Mouse (Mus musculus) hindbrain, embryonic 16.5 days (tissue): Measurements from ENCODE around the gene Kif1bp. TPM values are rescaled to one million over a fixed set of nuclear protein-coding genes. Genes with fewer than 3 reads are reported as not detected.
"Not testable (repeated sequence)": the region's sequence is repeated elsewhere in the genome, so short reads cannot be mapped to it uniquely, and the experiment has no call there.

Source experiments
- ATAC-seq: fragments of 200-750 bp; cut with Nextera tagmentation; 2 replicates; pipeline ENCODE4 v1.8.0; 2017; ENCODE audit warnings: moderate TSS enrichment, moderate library complexity
- H3K27ac ChIP-seq: fragments of 300-500 bp; sonication (generic); 2 replicates; pipeline ENCODE4 v1.5.1; 2014; ENCODE audit warnings: low read depth, mild to moderate bottlenecking, control low read depth, low read length, moderate library complexity
- H3K27me3 ChIP-seq: fragments of 300-500 bp; sonication (generic); replicated peaks from 2 replicates; pipeline ENCODE4 v1.6.1; 2014; ENCODE audit warnings: low read length; ENCODE audit not compliant: control insufficient read depth, insufficient read depth
- H3K36me3 ChIP-seq: fragments of 300-500 bp; sonication (generic); 2 replicates; pipeline ENCODE4 v1.6.1; 2014; ENCODE audit warnings: mild to moderate bottlenecking, low read length, moderate library complexity, mixed read lengths; ENCODE audit not compliant: control insufficient read depth, insufficient read depth
- H3K4me1 ChIP-seq: fragments of 300-500 bp; sonication (generic); 2 replicates; pipeline ENCODE4 v1.6.1; 2014; ENCODE audit warnings: low read depth, low read length; ENCODE audit not compliant: control insufficient read depth, insufficient read depth
- H3K4me2 ChIP-seq: fragments of 300-500 bp; sonication (generic); 2 replicates; pipeline ENCODE4 v1.6.1; 2014; ENCODE audit warnings: mild to moderate bottlenecking, low read length, control low read depth, moderate library complexity
- H3K4me3 ChIP-seq: fragments of 300-500 bp; sonication (generic); 2 replicates; pipeline ENCODE4 v1.5.1; 2014; ENCODE audit warnings: mild to moderate bottlenecking, low read length, control low read depth, moderate library complexity
- H3K9ac ChIP-seq: fragments of 300-500 bp; sonication (generic); 2 replicates; pipeline ENCODE4 v1.6.1; 2014; ENCODE audit warnings: low read depth, mild to moderate bottlenecking, control low read depth, low read length, moderate library complexity
- H3K9me3 ChIP-seq: fragments of 300-500 bp; sonication (generic); 2 replicates; pipeline ENCODE4 v1.6.1; 2014; ENCODE audit warnings: mild to moderate bottlenecking, low read length, moderate library complexity; ENCODE audit not compliant: control insufficient read depth
- WGBS: fragments of 180-500 bp; shearing (Covaris S2); extraction: QIAGEN DNeasy Blood & Tissue Kit; methylation state at CpG from one replicate; pipeline ENCODE4 v1.1.7; 2014; 5-methylcytosine and 5-hydroxymethylcytosine counted together
- polyA plus RNA-seq: library from polyadenylated mRNA; unstranded; fragments of >200 nt; fragmentation: Nextera tagmentation; extraction: Ambion mirVana; gene quantifications from 2 replicates; pipeline ENCODE4 v1.2.1, GENCODE M21; 2015

Gene Kif1bp
- polyA plus RNA-seq = 73.2 and 73.6 TPM in 2 replicates

DNA sequence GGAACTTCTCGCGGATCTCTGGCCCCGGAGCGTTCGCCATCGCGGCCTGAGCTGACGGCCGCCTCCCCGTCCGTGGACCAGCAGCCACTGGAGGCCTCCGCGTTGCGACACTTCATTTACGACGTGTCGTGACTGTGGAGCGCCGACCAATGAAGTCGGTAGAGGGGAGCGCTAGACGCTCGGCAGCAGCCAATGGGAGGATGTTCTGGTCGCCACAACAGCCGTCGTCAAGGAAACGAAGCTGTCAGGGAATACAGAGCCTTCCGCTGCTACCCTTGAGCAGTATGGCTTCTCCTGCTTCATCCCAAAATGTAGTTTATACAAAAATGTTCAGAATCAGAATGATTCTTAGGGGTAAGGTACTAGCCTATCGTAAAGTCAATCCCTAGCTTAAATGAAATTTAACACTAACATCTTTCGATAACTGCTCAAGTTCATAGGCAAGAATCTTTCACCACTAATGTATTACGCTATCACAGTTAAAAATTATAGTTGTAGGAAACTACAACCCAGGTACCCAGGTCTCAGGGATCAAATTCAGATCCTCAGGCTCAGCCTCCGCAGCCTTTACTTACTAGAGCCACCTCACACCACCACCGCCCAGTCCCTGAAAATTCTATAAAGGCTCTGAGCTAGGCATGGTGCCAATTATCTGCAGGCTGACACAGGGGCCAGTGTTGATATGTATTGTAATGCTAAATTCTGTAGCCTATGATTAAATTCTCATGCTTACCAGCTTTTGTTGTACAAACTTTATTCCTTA is at the start of gene Kif1bp:
Gene Kif1bp (minus strand): TSS at position 120 of the 763 bp plus-strand sequence.
- peak within 1 kb of the TSS; percentile 86 for H3K9ac ChIP-seq
- no peaks in the 10 kb centered on the region for H3K9me3 ChIP-seq
- peaks cover 16% of the 10 kb centered on the region for H3K4me1 ChIP-seq
- H3K27me3 ChIP-seq = no peaks in the 10 kb centered on the region
- WGBS = 5% methylated on average over 33 of the region's 33 CpGs
- peak within 1 kb of the TSS; percentile 78 for H3K4me2 ChIP-seq
- peak within 1 kb of the TSS; percentile 84 for H3K4me3 ChIP-seq
- ATAC-seq = peak; percentile 99
- peak within 1 kb of the TSS; percentile 87 for H3K27ac ChIP-seq
- peaks cover 28% of the 10 kb centered on the region for H3K36me3 ChIP-seq

DNA sequence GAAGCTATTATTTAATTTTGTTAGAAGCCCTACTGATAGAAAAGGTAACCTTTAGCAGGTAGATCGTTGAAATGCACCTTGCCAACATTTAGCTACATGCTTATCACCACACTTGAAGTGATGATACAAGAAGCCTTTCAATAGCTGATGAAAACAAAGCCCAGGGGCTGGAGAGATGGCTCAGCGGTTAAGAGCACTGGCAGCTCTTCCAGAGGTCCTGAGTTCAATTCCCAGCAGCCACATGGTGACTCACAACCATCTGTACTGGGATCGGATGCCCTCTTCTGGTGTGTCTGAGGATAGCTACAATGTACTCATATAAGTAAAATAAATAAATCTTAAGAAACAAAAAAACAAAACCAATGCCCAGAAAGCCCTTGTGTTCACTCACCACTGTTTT is 25.9 kb upstream of the Kif1bp start:
- 85% methylated on average over 3 of the region's 3 CpGs for whole genome bisulfite sequencing
- Histone ChIP-seq H3K4me3 (no peak overlapping the region), H3K9ac (no peak overlapping the region), H3K36me3 (no peaks in the 10 kb centered on the region), H3K9me3 (no peaks in the 10 kb centered on the region), H3K27ac (no peak overlapping the region), H3K27me3 (no peaks in the 10 kb centered on the region), H3K4me2 (no peak overlapping the region), H3K4me1 (peaks cover 17% of the 10 kb centered on the region)
- no peak for ATAC-seq

- H3K9ac ChIP-seq = no peak overlapping the region
- H3K27me3 ChIP-seq = no peaks in the 10 kb centered on the region
- H3K27ac ChIP-seq = no peak overlapping the region
- 90% methylated on average over 12 of the region's 12 CpGs for WGBS
- H3K36me3 ChIP-seq = peaks cover 2% of the 10 kb centered on the region; the same call in 1 of the 2 replicates
- ATAC-seq = no peak
- H3K9me3 ChIP-seq = no peaks in the 10 kb centered on the region
- peaks cover 17% of the 10 kb centered on the region for H3K4me1 ChIP-seq
- H3K4me2 ChIP-seq = no peak overlapping the region; the same call in 1 of the 2 replicates
- H3K4me3 ChIP-seq = no peak overlapping the region
Observed at GRCm38 (mm10) chr10:62603233-62604030, 25.2 kb upstream of the Kif1bp start.

DNA sequence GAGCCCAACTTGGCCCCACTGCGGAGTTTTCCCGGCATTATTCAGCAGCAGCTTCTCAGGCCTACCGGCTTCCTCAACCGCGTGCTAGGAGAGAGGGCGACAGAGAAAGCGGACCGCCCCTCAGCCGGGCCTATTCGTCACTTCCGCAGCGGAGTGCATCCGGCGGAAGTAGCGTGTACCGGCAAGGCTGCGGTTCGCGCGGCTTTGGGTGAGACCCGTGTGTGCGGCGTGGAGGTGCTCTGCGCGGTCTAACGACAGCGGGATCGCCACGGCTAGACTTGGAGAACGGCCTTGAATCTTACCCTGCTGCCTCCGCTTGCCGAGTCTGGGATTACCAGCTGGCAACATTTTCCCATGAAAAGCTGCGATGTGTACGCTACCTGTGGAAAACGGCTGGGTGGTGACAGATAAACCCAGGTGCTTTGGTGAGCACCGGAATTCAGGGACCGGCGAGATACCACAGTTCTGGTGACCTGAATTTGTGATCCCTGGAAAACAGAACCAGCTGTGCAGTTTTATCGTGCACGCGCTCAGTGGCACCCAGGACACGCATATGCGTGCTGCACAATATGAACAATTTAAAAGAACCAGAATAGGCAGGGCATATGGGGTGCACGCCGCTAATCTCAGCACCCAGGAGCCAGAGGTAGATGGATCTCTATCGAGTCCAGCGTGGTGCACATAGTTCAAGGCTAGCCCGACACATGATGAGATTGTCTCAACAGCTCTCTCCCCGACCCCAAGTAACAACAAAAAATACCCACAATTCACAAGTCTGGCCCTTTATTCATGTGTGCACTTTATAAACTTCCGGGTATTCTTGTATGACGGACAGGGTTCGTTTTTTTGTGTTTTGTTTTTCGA is 24.2 kb upstream of the Kif1bp start, which contains the start of gene Ddx21:
Gene Ddx21 (minus strand): TSS at position 105 of the 864 bp plus-strand sequence.
- peaks cover 11% of the 10 kb centered on the region for H3K36me3 ChIP-seq
- peaks cover 17% of the 10 kb centered on the region for H3K4me1 ChIP-seq
- peak within 1 kb of the TSS; percentile 78 for H3K27ac ChIP-seq
- peak; percentile 99 for ATAC-seq
- H3K4me3 ChIP-seq = peak within 1 kb of the TSS; percentile 99
- peak within 1 kb of the TSS; percentile 89 for H3K9ac ChIP-seq
- H3K9me3 ChIP-seq = no peaks in the 10 kb centered on the region
- H3K27me3 ChIP-seq = no peaks in the 10 kb centered on the region
- peak within 1 kb of the TSS; percentile 87 for H3K4me2 ChIP-seq
- WGBS = 6% methylated on average over 53 of the region's 53 CpGs

- H3K9ac ChIP-seq = peak overlapping the region; percentile 89
- H3K4me1 ChIP-seq = peaks cover 17% of the 10 kb centered on the region
- H3K36me3 ChIP-seq = peaks cover 13% of the 10 kb centered on the region
- no peaks in the 10 kb centered on the region for H3K27me3 ChIP-seq
- 0% methylated on average over 23 of the region's 23 CpGs for whole genome bisulfite sequencing
- H3K4me3 ChIP-seq = peak overlapping the region; percentile 99
- H3K4me2 ChIP-seq = peak overlapping the region; percentile 87
- ATAC-seq = peak; percentile 82
- H3K9me3 ChIP-seq = no peaks in the 10 kb centered on the region
- peak overlapping the region; percentile 78 for H3K27ac ChIP-seq
Observed at GRCm38 (mm10) chr10:62601833-62602176, 23.5 kb upstream of the Kif1bp start.

GRCm38 (mm10) chr10:62601053-62601791 is 23.0 kb upstream of the Kif1bp start:
- Histone ChIP-seq H3K9ac (peak overlapping the region; percentile 89), H3K27ac (no peak overlapping the region)
- 12% methylated on average over 20 of the region's 20 CpGs for WGBS

DNA sequence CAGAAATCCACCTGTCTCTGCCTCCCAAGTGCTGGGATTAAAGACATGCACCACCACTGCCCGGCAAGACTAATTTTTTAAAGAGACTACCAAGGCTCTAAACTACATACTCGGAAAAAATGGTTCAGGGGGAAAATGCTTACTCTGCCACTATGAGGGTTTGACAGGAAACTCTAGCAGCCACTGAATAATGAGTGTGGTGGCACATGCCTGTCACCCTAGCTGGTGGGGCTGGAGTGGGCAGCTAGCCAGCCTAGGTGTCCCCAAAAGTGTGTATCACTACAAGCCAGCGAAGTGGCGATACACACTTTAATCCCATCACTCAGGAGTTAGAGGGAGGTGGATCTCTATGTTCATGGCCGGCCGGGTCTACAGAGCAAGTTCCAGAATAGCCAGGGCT is 21.8 kb upstream of the Kif1bp start:
- Histone ChIP-seq H3K4me1 (peaks cover 17% of the 10 kb centered on the region), H3K36me3 (peaks cover 16% of the 10 kb centered on the region), H3K4me2 (no peak overlapping the region), H3K27me3 (no peaks in the 10 kb centered on the region), H3K9me3 (no peaks in the 10 kb centered on the region), H3K4me3 (no peak overlapping the region), H3K9ac (no peak overlapping the region), H3K27ac (no peak overlapping the region)
- WGBS = 94% methylated on average over 6 of the region's 6 CpGs
- no peak for ATAC-seq

More at GRCm38 (mm10) chr10:62601053-62601791, 23.0 kb upstream of the Kif1bp start:
- H3K36me3 ChIP-seq = peaks cover 15% of the 10 kb centered on the region
- no peaks in the 10 kb centered on the region for H3K9me3 ChIP-seq
- no peak for ATAC-seq
- no peaks in the 10 kb centered on the region for H3K27me3 ChIP-seq
- peak overlapping the region; percentile 87 for H3K4me2 ChIP-seq
- H3K4me1 ChIP-seq = peaks cover 17% of the 10 kb centered on the region
- peak overlapping the region; percentile 99 for H3K4me3 ChIP-seq

GRCm38 (mm10) chr10:62599311-62599710 is 21.1 kb upstream of the Kif1bp start:
- not testable (repeated sequence) for H3K27ac ChIP-seq, H3K27me3 ChIP-seq, H3K9me3 ChIP-seq, H3K9ac ChIP-seq, ATAC-seq, H3K4me3 ChIP-seq, H3K4me2 ChIP-seq
- WGBS = 94% methylated on average over 3 of the region's 3 CpGs
- H3K36me3 ChIP-seq = peaks cover 20% of the 10 kb centered on the region
- peaks cover 17% of the 10 kb centered on the region for H3K4me1 ChIP-seq
